Mouse (Mus musculus) intestine, postnatal 0 days (tissue): ENCODE measurements around the gene Fancd2. TPM values are rescaled to one million over a fixed set of nuclear protein-coding genes. Genes with fewer than 3 reads are reported as not detected.

Experiments used
- ATAC-seq: fragments of 200-750 bp; cut with Nextera tagmentation; 2 replicates; pipeline ENCODE4 v1.8.0; 2017; ENCODE audit warnings: mild to moderate bottlenecking, moderate TSS enrichment, moderate library complexity
- H3K27ac ChIP-seq: fragments of 300-500 bp; sonication (generic); 2 replicates; pipeline ENCODE4 v1.5.1; 2014; ENCODE audit warnings: mild to moderate bottlenecking, low read depth, low read length, moderate library complexity
- H3K27me3 ChIP-seq: fragments of 300-500 bp; sonication (generic); replicated peaks from 2 replicates; pipeline ENCODE4 v1.6.1; 2014; ENCODE audit warnings: low read length, mixed read lengths; ENCODE audit not compliant: control insufficient read depth, insufficient read depth
- H3K36me3 ChIP-seq: fragments of 300-500 bp; sonication (generic); 2 replicates; pipeline ENCODE4 v1.6.1; 2014; ENCODE audit warnings: mild to moderate bottlenecking, moderate library complexity; ENCODE audit not compliant: control insufficient read depth, insufficient read depth
- H3K4me1 ChIP-seq: fragments of 300-500 bp; sonication (generic); replicated peaks from 2 replicates; pipeline ENCODE4 v1.6.1; 2014; ENCODE audit warnings: antibody characterized with exemption, low read length, mixed read lengths; ENCODE audit not compliant: control insufficient read depth, insufficient read depth
- H3K4me2 ChIP-seq: fragments of 300-500 bp; sonication (generic); replicated peaks from 2 replicates; pipeline ENCODE4 v1.6.1; 2014; ENCODE audit warnings: low read depth, mild to moderate bottlenecking, moderate library complexity
- H3K4me3 ChIP-seq: fragments of 300-500 bp; sonication (generic); 2 replicates; pipeline ENCODE4 v1.5.1; 2014; ENCODE audit warnings: low read depth, low read length
- H3K9ac ChIP-seq: fragments of 300-500 bp; sonication (generic); 2 replicates; pipeline ENCODE4 v1.6.1; 2014; ENCODE audit warnings: mild to moderate bottlenecking, low read depth, low read length
- H3K9me3 ChIP-seq: fragments of 300-500 bp; sonication (generic); 2 replicates; pipeline ENCODE4 v1.6.1; 2016; ENCODE audit warnings: mixed run types; ENCODE audit not compliant: control insufficient read depth
- CTCF ChIP-seq: sonication (generic); IDR thresholded peaks from 2 replicates; pipeline ENCODE4 v1.5.1; 2016; ENCODE audit warnings: low read depth, mild to moderate bottlenecking, control low read depth, antibody characterized with exemption, moderate library complexity
- WGBS: fragments of 180-500 bp; shearing (Covaris S2); extraction: QIAGEN DNeasy Blood & Tissue Kit; methylation state at CpG from one replicate; pipeline ENCODE4 v1.1.7; 2014; 5-methylcytosine and 5-hydroxymethylcytosine counted together
- polyA plus RNA-seq: library from polyadenylated mRNA; unstranded; fragments of >200 nt; fragmentation: Nextera tagmentation; extraction: Ambion mirVana; gene quantifications from 2 replicates; pipeline ENCODE4 v1.2.1, GENCODE M21; 2015

Gene Fancd2
- polyA plus RNA-seq, 1 experiment from 2014 or later = 1.7 TPM

- ATAC-seq = no peak
- no peak for TF ChIP-seq CTCF
- peak overlapping the region; percentile 90 for H3K4me2 ChIP-seq
- H3K9me3 ChIP-seq = no peaks in the 10 kb centered on the region
- H3K36me3 ChIP-seq = peaks cover 25% of the 10 kb centered on the region
- no peak overlapping the region for H3K27ac ChIP-seq
- H3K27me3 ChIP-seq = no peaks in the 10 kb centered on the region
- peak overlapping the region; percentile 71 for H3K4me3 ChIP-seq
- WGBS = 36% methylated on average over 5 of the region's 5 CpGs
- peaks cover 13% of the 10 kb centered on the region for H3K4me1 ChIP-seq
- H3K9ac ChIP-seq = peak overlapping the region; percentile 64
These were observed 93.7 kb downstream of the Fancd2 start for GRCm38 (mm10) chr6:113624989-113625770.

DNA sequence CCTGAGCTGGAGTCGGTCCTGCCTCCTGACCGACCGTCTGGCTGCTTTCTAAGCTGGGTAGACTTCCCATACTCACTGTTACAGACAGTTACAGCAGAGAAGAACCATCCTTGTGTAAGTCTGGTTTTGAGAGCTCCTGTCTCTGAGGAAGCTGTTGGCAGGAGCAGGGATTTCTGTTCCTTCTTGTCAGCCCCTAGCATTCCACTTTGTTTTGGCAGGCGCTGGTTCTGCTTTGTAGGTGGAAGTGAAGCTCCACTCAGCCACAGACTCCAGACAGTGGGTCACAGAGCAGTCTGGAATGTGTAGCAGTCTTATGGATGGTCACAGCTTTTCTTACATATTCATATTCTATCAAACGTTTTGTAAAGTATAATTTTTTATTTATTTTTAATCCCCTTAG, 98.8 kb downstream of the Fancd2 start:
- H3K4me3 ChIP-seq = no peak overlapping the region
- peaks cover 3% of the 10 kb centered on the region; the same call in 1 of the 2 replicates for H3K4me1 ChIP-seq
- H3K27ac ChIP-seq = peak overlapping the region; percentile 8; the same call in 1 of the 2 replicates
- H3K9ac ChIP-seq = no peak overlapping the region
- ATAC-seq = no peak
- no peaks in the 10 kb centered on the region for H3K9me3 ChIP-seq
- no peak for TF ChIP-seq CTCF
- 74% methylated on average over 5 of the region's 5 CpGs for WGBS
- H3K36me3 ChIP-seq = peaks cover 48% of the 10 kb centered on the region
- no peak overlapping the region for H3K4me2 ChIP-seq
- H3K27me3 ChIP-seq = no peaks in the 10 kb centered on the region

DNA sequence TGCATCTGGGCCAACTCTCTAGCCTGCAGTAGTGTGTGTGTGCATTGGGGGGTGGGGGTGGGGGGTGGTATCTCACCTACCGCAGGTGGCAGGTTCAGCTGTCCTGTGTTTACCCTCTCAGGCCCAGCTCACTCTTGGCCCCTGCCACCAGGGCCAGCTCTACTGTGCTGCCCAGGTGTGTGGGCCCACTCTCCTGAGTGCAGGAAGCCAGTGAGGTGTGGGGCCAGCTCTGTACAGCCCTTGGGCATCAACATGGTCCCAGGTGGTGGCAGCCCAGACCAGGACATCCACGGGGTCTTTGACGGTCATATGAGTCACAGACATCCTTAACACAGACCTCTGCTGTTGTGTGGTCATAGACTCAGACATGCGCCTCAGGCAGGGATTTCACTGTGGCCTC, 101.4 kb downstream of the Fancd2 start:
- H3K9me3 ChIP-seq = no peaks in the 10 kb centered on the region
- no peak overlapping the region for H3K4me3 ChIP-seq
- H3K9ac ChIP-seq = no peak overlapping the region
- no peak overlapping the region for H3K27ac ChIP-seq
- no peak for ATAC-seq
- H3K4me1 ChIP-seq = no peaks in the 10 kb centered on the region
- 83% methylated on average over 4 of the region's 4 CpGs for WGBS
- TF ChIP-seq CTCF = no peak
- peaks cover 44% of the 10 kb centered on the region for H3K36me3 ChIP-seq
- H3K4me2 ChIP-seq = no peak overlapping the region
- no peaks in the 10 kb centered on the region for H3K27me3 ChIP-seq

DNA sequence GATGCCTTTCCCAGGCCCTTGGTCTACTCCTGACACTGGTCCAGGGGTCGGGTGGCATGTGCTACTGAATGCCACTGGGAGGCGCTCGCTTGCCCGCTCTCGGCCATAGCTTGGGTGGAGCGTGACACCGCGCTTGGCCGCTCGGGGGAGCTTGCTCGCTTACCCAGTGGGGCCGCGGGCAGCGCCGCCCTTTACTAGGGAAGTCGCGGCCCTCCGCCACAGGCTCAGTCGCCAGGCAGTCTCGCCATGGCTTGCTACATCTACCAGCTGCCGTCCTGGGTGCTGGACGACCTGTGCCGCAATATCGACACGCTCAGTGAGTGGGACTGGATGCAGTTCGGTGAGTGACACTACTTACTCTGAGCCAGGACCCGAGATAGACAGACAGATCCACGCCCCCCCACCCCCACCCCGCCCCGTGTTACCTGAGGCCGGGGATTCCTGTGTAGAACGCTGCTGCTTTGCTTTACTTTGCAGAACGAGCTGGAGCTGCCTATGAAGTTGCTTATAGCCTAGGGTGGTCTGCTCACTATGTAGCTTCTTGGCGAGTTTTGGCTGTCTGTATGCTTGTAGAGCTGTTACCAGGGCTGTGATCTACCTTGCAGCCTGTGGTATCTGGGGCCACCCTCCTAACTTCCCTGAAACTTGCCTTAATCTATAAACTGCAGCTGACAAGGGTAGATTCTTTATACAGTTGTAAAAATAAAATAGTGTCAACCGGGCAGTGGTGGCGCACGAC, 107.0 kb downstream of the Fancd2 start, which contains the start of gene Irak2:
Gene Irak2, plus strand, starts transcription at position 166 of the 739 bp plus-strand sequence.
- H3K27ac ChIP-seq = peak within 1 kb of the TSS; percentile 81
- H3K9ac ChIP-seq = peak within 1 kb of the TSS; percentile 69
- H3K27me3 ChIP-seq = no peaks in the 10 kb centered on the region
- H3K36me3 ChIP-seq = no peaks in the 10 kb centered on the region
- 3% methylated on average over 37 of the region's 37 CpGs for WGBS
- ATAC-seq = peak; percentile 89
- H3K4me2 ChIP-seq = peak within 1 kb of the TSS; percentile 64
- H3K9me3 ChIP-seq = no peaks in the 10 kb centered on the region
- H3K4me1 ChIP-seq = no peaks in the 10 kb centered on the region
- peak; percentile 100 for TF ChIP-seq CTCF
- peak within 1 kb of the TSS; percentile 63 for H3K4me3 ChIP-seq

GRCm38 (mm10) chr6:113639201-113639600, 107.7 kb downstream of the Fancd2 start:
- WGBS = 55% methylated on average over 4 of the region's 4 CpGs
- Histone ChIP-seq H3K36me3 (no peaks in the 10 kb centered on the region), H3K4me3 (peak overlapping the region; percentile 63), H3K4me2 (peak overlapping the region; percentile 64), H3K4me1 (no peaks in the 10 kb centered on the region), H3K9me3 (no peaks in the 10 kb centered on the region), H3K9ac (peak overlapping the region; percentile 69; the same call in 1 of the 2 replicates), H3K27me3 (no peaks in the 10 kb centered on the region), H3K27ac (peak overlapping the region; percentile 81)
- TF ChIP-seq CTCF = no peak
- ATAC-seq = peak; percentile 55

DNA sequence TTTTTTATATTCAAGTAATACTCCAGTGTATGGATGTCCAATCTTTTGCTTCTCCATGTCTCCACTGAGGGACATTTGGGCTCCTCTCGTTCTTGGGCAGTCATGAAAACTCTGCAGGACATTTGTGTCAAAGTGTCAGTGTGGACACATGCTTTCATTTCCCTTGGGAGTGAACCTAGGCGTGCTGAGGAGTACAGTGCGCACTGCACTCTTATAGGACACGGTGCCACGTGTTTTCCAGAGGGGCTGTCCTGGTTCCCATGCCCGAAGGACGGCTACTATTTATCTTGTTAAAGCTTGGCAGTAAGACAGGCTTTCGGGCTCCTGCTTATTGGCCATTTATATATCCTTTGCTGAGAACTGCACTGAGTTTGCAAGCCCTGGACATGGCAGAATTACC, 111.1 kb downstream of the Fancd2 start:
- WGBS = 76% methylated on average over 8 of the region's 8 CpGs
- ATAC-seq = no peak

More for the DNA sequence above, 111.1 kb downstream of the Fancd2 start:
- Histone ChIP-seq H3K4me2 (no peak overlapping the region), H3K4me3 (no peak overlapping the region), H3K27ac (no peak overlapping the region), H3K9ac (no peak overlapping the region), H3K27me3 (no peaks in the 10 kb centered on the region), H3K9me3 (no peaks in the 10 kb centered on the region), H3K4me1 (no peaks in the 10 kb centered on the region), H3K36me3 (peaks cover 7% of the 10 kb centered on the region; the same call in 1 of the 2 replicates)
- no peak for TF ChIP-seq CTCF
